In genomic region chr11:77508068-77509021, GRCm38 (mm10) we compare ENCODE assay signal across 8 mouse cellular contexts. TPM values are rescaled to one million over a fixed set of nuclear protein-coding genes. Genes with fewer than 3 reads are reported as not detected.
DNase-seq lines count a peak whose midpoint lies in the region; ATAC-seq and TF ChIP-seq lines count a peak whose summit lies in the region.

No protein-coding gene starts in this region.

- no peaks in the 10 kb centered on the region for H3K27me3 ChIP-seq in intestine, embryonic 15.5 days (replicated peaks)
- H3K27me3 ChIP-seq in midbrain, postnatal 0 days (ENCODE audit: insufficient read depth, low read length) = no peaks in the 10 kb centered on the region; the same call in 1 of the 2 replicates

- H3K4me1 ChIP-seq in intestine, embryonic 15.5 days (replicated peaks) = peaks cover 29% of the 10 kb centered on the region
- H3K4me1 ChIP-seq in midbrain, postnatal 0 days (ENCODE audit: insufficient read depth, low read length) = peaks cover 11% of the 10 kb centered on the region

- H3K9me3 ChIP-seq in intestine, embryonic 15.5 days = no peaks in the 10 kb centered on the region
- no peaks in the 10 kb centered on the region for H3K9me3 ChIP-seq in midbrain, postnatal 0 days (ENCODE audit: low read length)

- peaks cover 39% of the 10 kb centered on the region for H3K36me3 ChIP-seq in intestine, embryonic 15.5 days
- peaks cover 40% of the 10 kb centered on the region for H3K36me3 ChIP-seq in midbrain, postnatal 0 days (ENCODE audit: insufficient read depth, low read length)

- TF ChIP-seq CTCF in midbrain, postnatal 0 days (IDR thresholded peaks at IDR 0.05) = peak; percentile 92

- WGBS in intestine, embryonic 15.5 days = 21% methylated on average over 49 of the region's 49 CpGs
- 21% methylated on average over 49 of the region's 49 CpGs for WGBS in midbrain, postnatal 0 days

- H3K4me2 ChIP-seq in intestine, embryonic 15.5 days (replicated peaks) = peak overlapping the region; percentile 78
- H3K4me2 ChIP-seq in midbrain, postnatal 0 days (ENCODE audit: low read depth, low read length, poor library complexity, severe bottlenecking) = peak overlapping the region; percentile 65

- ATAC-seq in intestine, embryonic 15.5 days = peak; percentile 33
- peak; percentile 77 for ATAC-seq in midbrain, postnatal 0 days (ENCODE audit: low FRiP score)

- H3K9ac ChIP-seq in intestine, embryonic 15.5 days = peak overlapping the region; percentile 39
- H3K9ac ChIP-seq in midbrain, postnatal 0 days (replicated peaks; ENCODE audit: low read length, poor library complexity, severe bottlenecking) = peak overlapping the region; percentile 56

- peak; percentile 78 for DNase-seq in 3134 (ENCODE audit: extremely low read depth, insufficient read length, low spot score)
- DNase-seq in adrenal gland, adult 18-20 months (ENCODE audit: low spot score in 2 of 2) = peak; percentile 83 to 90
- peak; percentile 73 for DNase-seq in embryo, embryonic 11.5 days (ENCODE audit: low read depth, low spot score)
- peak; percentile 83 for DNase-seq in gastrocnemius, postnatal 4 days (ENCODE audit: low spot score in 2 of 2)
- peak; percentile 88 for DNase-seq in liver
- peak; percentile 83 for DNase-seq in midbrain, postnatal 0 days (ENCODE audit: low spot score)
- DNase-seq in spleen, postnatal 14 days (ENCODE audit: low spot score in 2 of 2) = peak; percentile 66 to 79

- H3K27ac ChIP-seq in intestine, embryonic 15.5 days = no peak overlapping the region
- H3K27ac ChIP-seq in midbrain, postnatal 0 days (ENCODE audit: low read depth, low read length) = no peak overlapping the region

- peak overlapping the region; percentile 32 for H3K4me3 ChIP-seq in intestine, embryonic 15.5 days (replicated peaks)
- peak overlapping the region; percentile 34 for H3K4me3 ChIP-seq in midbrain, postnatal 0 days (ENCODE audit: low read depth, low read length)

RNA-seq across cellular contexts. Expression of gene Abhd15, which starts 6.6 kb away (rescaled TPM):
- total RNA-seq in adrenal gland, adult 18-20 months (2021) = 10 to 100 TPM; 16.7 to 27.6 TPM
- 1 to 10 TPM; 1.2 to 2.5 TPM for total RNA-seq in gastrocnemius, postnatal 4 days (2021)
- polyA plus RNA-seq in intestine, embryonic 15.5 days (2015; fragmentation: Nextera tagmentation; extraction: Ambion mirVana) = 3.5 and 3.6 TPM in 2 replicates
- total RNA-seq in midbrain, postnatal 0 days (2014; rRNA removed) = 3.6 and 4.2 TPM in 2 replicates
- polyA plus RNA-seq in midbrain, postnatal 0 days (2015; fragmentation: Nextera tagmentation; extraction: Ambion mirVana) = 1.6 and 1.8 TPM in 2 replicates

RNA-seq across cellular contexts. Expression of gene Trp53i13, which starts 7.4 kb away (rescaled TPM):
- 10 to 100 TPM; 11.0 to 12.9 TPM for total RNA-seq in adrenal gland, adult 18-20 months (2021)
- 10 to 100 TPM; 14.8 to 15.0 TPM for total RNA-seq in gastrocnemius, postnatal 4 days (2021)
- 28.5 and 29.1 TPM in 2 replicates for polyA plus RNA-seq in intestine, embryonic 15.5 days (2015; fragmentation: Nextera tagmentation; extraction: Ambion mirVana)
- total RNA-seq in midbrain, postnatal 0 days (2014; rRNA removed) = 7.5 and 7.8 TPM in 2 replicates
- polyA plus RNA-seq in midbrain, postnatal 0 days (2015; fragmentation: Nextera tagmentation; extraction: Ambion mirVana) = 11.4 and 11.5 TPM in 2 replicates

RNA-seq across cellular contexts. Expression of gene Gm10392, which starts 10.7 kb away (rescaled TPM):
- total RNA-seq in adrenal gland, adult 18-20 months (2021) = not detected
- not detected for total RNA-seq in gastrocnemius, postnatal 4 days (2021)
- not detected in 2 replicates for polyA plus RNA-seq in intestine, embryonic 15.5 days (2015; fragmentation: Nextera tagmentation; extraction: Ambion mirVana)
- not detected in 2 replicates for total RNA-seq in midbrain, postnatal 0 days (2014; rRNA removed)
- polyA plus RNA-seq in midbrain, postnatal 0 days (2015; fragmentation: Nextera tagmentation; extraction: Ambion mirVana) = not detected in 2 replicates

RNA-seq across cellular contexts. Expression of gene Git1, which starts 15.0 kb away (rescaled TPM):
- total RNA-seq in adrenal gland, adult 18-20 months (2021) = 10 to 100 TPM; 47.7 to 49.2 TPM
- total RNA-seq in gastrocnemius, postnatal 4 days (2021) = 10 to 100 TPM; 48.5 to 52.9 TPM
- 10.7 and 11.8 TPM in 2 replicates for polyA plus RNA-seq in intestine, embryonic 15.5 days (2015; fragmentation: Nextera tagmentation; extraction: Ambion mirVana)
- total RNA-seq in midbrain, postnatal 0 days (2014; rRNA removed) = 111 and 143 TPM in 2 replicates
- polyA plus RNA-seq in midbrain, postnatal 0 days (2015; fragmentation: Nextera tagmentation; extraction: Ambion mirVana) = 18.5 and 19.6 TPM in 2 replicates

RNA-seq across cellular contexts. Expression of gene Ankrd13b, which starts 18.9 kb away (rescaled TPM):
- total RNA-seq in adrenal gland, adult 18-20 months (2021) = 1 to 10 TPM; 7.9 to 8.3 TPM
- total RNA-seq in gastrocnemius, postnatal 4 days (2021) = 10 to 100 TPM; 13.0 to 13.8 TPM
- 4.9 and 5.1 TPM in 2 replicates for polyA plus RNA-seq in intestine, embryonic 15.5 days (2015; fragmentation: Nextera tagmentation; extraction: Ambion mirVana)
- 70.3 and 75.5 TPM in 2 replicates for total RNA-seq in midbrain, postnatal 0 days (2014; rRNA removed)
- polyA plus RNA-seq in midbrain, postnatal 0 days (2015; fragmentation: Nextera tagmentation; extraction: Ambion mirVana) = 41.5 and 43.6 TPM in 2 replicates
